Mouse (Mus musculus) thymus, adult 2 months (tissue): ENCODE data around the gene Traf3ip2. TPM values are rescaled to one million over a fixed set of nuclear protein-coding genes. Genes with fewer than 3 reads are reported as not detected.

Experiments used
- DNase-seq: peaks from one replicate; pipeline ENCODE4 v3.0.0; 2021
- H3K27ac ChIP-seq: fragments of 200-500 bp; 2 replicates; pipeline ENCODE4 v1.5.1; 2012; ENCODE audit warnings: low read length, control low read depth; ENCODE audit not compliant: control insufficient read depth, insufficient read depth
- H3K27me3 ChIP-seq: fragments of 200-500 bp; 2 replicates; pipeline ENCODE4 v1.6.1; 2012; ENCODE audit warnings: mild to moderate bottlenecking, low read length, moderate library complexity, mixed read lengths; ENCODE audit not compliant: control insufficient read depth, insufficient read depth
- H3K36me3 ChIP-seq: fragments of 200-500 bp; 2 replicates; pipeline ENCODE4 v1.6.1; 2012; ENCODE audit warnings: mild to moderate bottlenecking, low read length, moderate library complexity; ENCODE audit not compliant: control insufficient read depth, insufficient read depth
- H3K4me1 ChIP-seq: fragments of 200-500 bp; replicated peaks from 2 replicates; pipeline ENCODE4 v1.6.1; 2012; ENCODE audit warnings: low read length; ENCODE audit not compliant: control insufficient read depth, insufficient read depth
- H3K4me3 ChIP-seq: fragments of 200-500 bp; 2 replicates; pipeline ENCODE4 v1.5.1; 2012; ENCODE audit warnings: mild to moderate bottlenecking, low read length, control low read depth, moderate library complexity; ENCODE audit not compliant: control insufficient read depth, insufficient read depth
- CTCF ChIP-seq: fragments of 200-500 bp; IDR thresholded peaks from 2 replicates; pipeline ENCODE4 v1.5.1; 2012; ENCODE audit warnings: mild to moderate bottlenecking, control low read depth, low read length, moderate library complexity, borderline replicate concordance; ENCODE audit not compliant: control insufficient read depth, poor library complexity, insufficient read depth; ENCODE audit errors: extremely low read depth
- POLR2A ChIP-seq: fragments of 200-500 bp; IDR thresholded peaks from 2 replicates; pipeline ENCODE4 v1.6.1; 2012; ENCODE audit warnings: mild to moderate bottlenecking, low read length, control low read depth, moderate library complexity; ENCODE audit not compliant: control insufficient read depth, poor library complexity, insufficient read depth; ENCODE audit errors: extremely low read depth
- WGBS: fragments of 180-500 bp; shearing (Covaris S2); methylation state at CpG from one replicate; pipeline ENCODE4 v1.1.7; 2018; 5-methylcytosine and 5-hydroxymethylcytosine counted together
- polyA plus RNA-seq: library from polyadenylated mRNA; depleted of rRNA; stranded (reverse); fragments of >200 nt; gene quantifications from 2 replicates; pipeline ENCODE4 v1.2.3, GENCODE M21; 2012

Traf3ip2 gene
- polyA plus RNA-seq, 1 experiment: 21.3 TPM

DNA sequence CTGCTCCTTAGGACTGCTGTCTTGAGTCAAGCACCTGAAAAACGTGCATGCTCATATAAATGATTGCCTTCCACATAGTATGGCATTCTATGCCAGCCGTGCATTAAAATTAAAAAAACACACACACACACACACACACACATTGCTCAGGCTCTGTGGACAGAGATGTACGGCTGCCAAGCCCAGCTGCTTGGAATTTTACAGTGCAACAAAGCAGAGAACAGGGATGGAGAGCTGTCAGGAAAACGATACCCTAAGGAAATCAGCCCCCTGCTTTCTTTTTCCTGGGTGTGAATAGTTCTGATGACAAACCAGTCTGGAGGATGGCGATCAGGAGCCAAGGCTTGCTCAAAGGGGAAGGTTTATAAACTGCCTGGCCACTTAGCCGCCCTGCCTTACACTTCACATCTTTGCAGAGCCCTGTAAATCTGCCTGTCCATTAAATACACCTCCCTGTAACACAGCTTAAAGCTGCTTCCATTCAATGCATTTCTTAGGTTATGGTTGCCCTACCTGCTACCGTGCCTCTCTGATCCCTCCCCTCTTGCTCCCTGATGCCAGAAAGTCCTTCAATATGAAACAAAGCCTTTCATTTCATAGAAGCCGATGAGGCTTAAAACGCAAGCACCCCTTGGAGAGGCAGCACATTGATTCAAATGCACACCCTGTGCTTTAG is 15.5 kb upstream of the Traf3ip2 start:
- Histone ChIP-seq H3K4me3 (no peak overlapping the region), H3K27me3 (no peaks in the 10 kb centered on the region), H3K36me3 (no peaks in the 10 kb centered on the region), H3K27ac (no peak overlapping the region), H3K4me1 (peaks cover 4% of the 10 kb centered on the region)
- 89% methylated on average over 9 of the region's 9 CpGs for WGBS
- TF ChIP-seq POLR2A: no peak
- TF ChIP-seq CTCF: no peak
- no peak for DNase-seq

GRCm38 (mm10) chr10:39597792-39598183 is 14.9 kb upstream of the Traf3ip2 start:
- Histone ChIP-seq H3K27me3 (no peaks in the 10 kb centered on the region), H3K36me3 (no peaks in the 10 kb centered on the region), H3K27ac (no peak overlapping the region), H3K4me1 (peaks cover 4% of the 10 kb centered on the region), H3K4me3 (no peak overlapping the region)
- TF ChIP-seq POLR2A (no peak), CTCF (no peak)
- 69% methylated on average over 3 of the region's 3 CpGs for WGBS
- DNase-seq: no peak

GRCm38 (mm10) chr10:39599601-39600000 is 13.1 kb upstream of the Traf3ip2 start:
- H3K4me1 ChIP-seq: peaks cover 4% of the 10 kb centered on the region
- H3K36me3 ChIP-seq: no peaks in the 10 kb centered on the region
- WGBS: 71% methylated on average over 4 of the region's 4 CpGs
- DNase-seq: no peak
- H3K27me3 ChIP-seq: no peaks in the 10 kb centered on the region
- TF ChIP-seq CTCF (no peak), POLR2A (no peak)
- H3K27ac ChIP-seq: no peak overlapping the region
- no peak overlapping the region for H3K4me3 ChIP-seq

- WGBS: 0% methylated on average over 1 of the region's 1 CpGs
- DNase-seq: no peak
- TF ChIP-seq CTCF: no peak
- TF ChIP-seq POLR2A: no peak
- Histone ChIP-seq H3K4me3 (no peak overlapping the region), H3K36me3 (no peaks in the 10 kb centered on the region), H3K27me3 (no peaks in the 10 kb centered on the region), H3K4me1 (peaks cover 4% of the 10 kb centered on the region), H3K27ac (no peak overlapping the region)
Measured at GRCm38 (mm10) chr10:39600115-39600514, 12.6 kb upstream of the Traf3ip2 start.

DNA sequence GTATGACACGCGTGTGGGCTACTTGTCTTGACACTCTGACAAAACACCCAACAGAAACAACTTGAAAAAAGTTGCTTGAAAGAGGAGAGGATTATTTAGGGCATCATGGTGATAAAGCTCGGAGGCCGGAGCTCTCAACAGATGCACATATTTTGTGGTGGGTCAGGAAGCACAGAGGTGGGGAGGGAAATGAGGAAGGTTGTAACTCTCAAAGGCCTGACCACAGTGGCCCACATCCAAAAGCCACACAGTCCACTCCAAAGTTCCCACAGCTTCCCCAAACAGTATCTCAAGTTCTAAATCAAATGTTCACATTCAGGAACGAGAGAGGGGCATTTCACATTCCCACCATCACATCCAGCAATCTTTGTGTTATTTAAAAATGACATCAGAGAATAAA is 11.7 kb upstream of the Traf3ip2 start:
- no peaks in the 10 kb centered on the region for H3K27me3 ChIP-seq
- no peak for DNase-seq
- no peaks in the 10 kb centered on the region for H3K36me3 ChIP-seq
- H3K4me3 ChIP-seq: no peak overlapping the region
- peaks cover 2% of the 10 kb centered on the region; the same call in 1 of the 2 replicates for H3K4me1 ChIP-seq
- no peak overlapping the region for H3K27ac ChIP-seq
- 20% methylated on average over 5 of the region's 5 CpGs for WGBS
- TF ChIP-seq CTCF: no peak
- no peak for TF ChIP-seq POLR2A

DNA sequence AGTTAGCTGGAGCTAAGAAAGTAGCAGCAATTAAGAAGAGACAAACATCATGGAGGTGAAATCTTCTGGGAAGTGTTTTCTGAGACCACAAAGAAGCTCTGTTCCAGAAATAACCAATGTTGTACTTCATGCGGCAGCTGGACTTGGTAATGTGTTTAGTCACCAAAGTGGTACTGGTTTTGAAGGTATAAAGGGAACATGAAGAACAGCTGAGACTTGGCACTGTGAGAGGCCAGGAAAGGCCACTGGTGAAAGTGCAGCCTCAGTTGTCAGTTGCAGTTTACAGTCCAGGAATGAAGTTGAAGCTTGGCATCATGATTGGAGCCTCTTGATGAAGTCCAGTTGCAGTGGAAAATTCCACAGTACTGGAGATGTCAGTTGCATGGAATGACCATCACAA is 6.3 kb upstream of the Traf3ip2 start:
- DNase-seq: no peak
- no peaks in the 10 kb centered on the region for H3K27me3 ChIP-seq
- no peak overlapping the region for H3K27ac ChIP-seq
- peaks cover 2% of the 10 kb centered on the region; the same call in 1 of the 2 replicates for H3K4me1 ChIP-seq
- 100% methylated on average over 1 of the region's 1 CpGs for WGBS
- no peaks in the 10 kb centered on the region for H3K36me3 ChIP-seq
- TF ChIP-seq CTCF: no peak
- no peak for TF ChIP-seq POLR2A
- H3K4me3 ChIP-seq: no peak overlapping the region

- peaks cover 13% of the 10 kb centered on the region for H3K4me1 ChIP-seq
- H3K4me3 ChIP-seq: no peak overlapping the region
- WGBS: 92% methylated on average over 3 of the region's 3 CpGs
- no peak for DNase-seq
- no peak for TF ChIP-seq POLR2A
- TF ChIP-seq CTCF: no peak
- no peaks in the 10 kb centered on the region for H3K27me3 ChIP-seq
- no peak overlapping the region for H3K27ac ChIP-seq
- no peaks in the 10 kb centered on the region for H3K36me3 ChIP-seq
Measured at GRCm38 (mm10) chr10:39611234-39611633, 1.5 kb upstream of the Traf3ip2 start.
